Mouse (Mus musculus) G1E (cell line): ENCODE data around the gene Pex5l.

Experiments
- CTCF ChIP-seq: IDR thresholded peaks from 2 replicates; pipeline ENCODE4 v1.5.1; 2012; ENCODE audit warnings: low read depth, low read length, inconsistent platforms, mixed read lengths
- TAL1 ChIP-seq: conservative IDR thresholded peaks from 2 replicates; pipeline ENCODE4 v1.6.1; 2012; ENCODE audit warnings: low read depth, low read length, inconsistent platforms, mixed read lengths

GRCm38 (mm10) chr3:33003901-33004300 lies 139.1 kb downstream of the Pex5l start:
- TF ChIP-seq TAL1 (no peak), CTCF (no peak)
